Mouse (Mus musculus): ENCODE results near the gene Ncoa1. TPM values are rescaled to one million over a fixed set of nuclear protein-coding genes. Genes with fewer than 3 reads are reported as not detected.
"Not testable (repeated sequence)": the region's sequence is repeated elsewhere in the genome, so short reads cannot be mapped to it uniquely, and the experiment has no call there.

Gene Ncoa1
- polyA plus RNA-seq, 1 experiment from 2014 or later: 14.6 TPM

DNA sequence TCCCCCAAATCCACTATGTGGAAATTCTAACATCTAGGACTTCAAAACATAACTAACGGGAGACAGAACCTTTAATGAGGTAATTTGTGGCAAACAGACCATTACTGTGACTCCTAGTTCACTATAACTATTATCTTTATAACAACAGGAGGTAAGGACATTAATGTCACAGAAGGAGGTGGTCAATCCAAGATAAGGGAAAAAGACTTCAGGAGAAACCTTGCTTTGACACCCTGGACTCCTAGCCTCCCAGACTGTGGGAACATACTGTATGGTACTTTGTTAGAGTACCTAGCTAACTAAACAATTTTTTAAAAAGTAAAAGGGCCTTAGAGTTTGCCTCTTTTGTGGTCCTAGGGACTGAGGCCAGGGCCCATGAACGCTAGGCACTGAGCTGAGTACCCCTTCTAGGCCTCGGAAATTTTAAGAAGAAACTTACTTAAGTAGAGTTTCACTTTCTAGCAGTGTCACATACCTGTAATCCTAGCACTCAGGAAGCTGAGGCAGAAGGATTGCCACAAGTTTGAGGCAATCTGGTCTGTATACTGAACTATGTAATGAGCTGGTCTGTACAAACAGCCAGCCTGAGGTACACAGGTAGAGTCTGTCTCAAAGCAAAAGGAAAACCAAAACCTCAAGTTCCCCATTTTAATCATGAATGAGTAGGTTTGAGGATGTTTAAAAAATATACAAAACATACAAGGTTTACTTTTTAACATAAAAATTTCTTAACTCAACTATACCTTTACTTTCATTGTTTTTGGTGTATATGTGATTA is 197.8 kb downstream of the Ncoa1 start:
- Histone ChIP-seq H3K27me3 (no peaks in the 10 kb centered on the region), H3K4me2 (no peak overlapping the region), H3K36me3 (peaks cover 30% of the 10 kb centered on the region), H3K9ac (no peak overlapping the region), H3K9me3 (no peaks in the 10 kb centered on the region), H3K4me1 (replicated peaks) (no peaks in the 10 kb centered on the region), H3K4me3 (no peak overlapping the region), H3K27ac (replicated peaks) (no peak overlapping the region)
- 91% methylated on average over 3 of the region's 3 CpGs for WGBS
- no peak for ATAC-seq (ENCODE audit: low read depth)

GRCm38 (mm10) chr12:4271078-4271477 is 205.9 kb downstream of the Ncoa1 start:
- no peak for ATAC-seq (ENCODE audit: low read depth)
- no peak overlapping the region for H3K4me3 ChIP-seq
- no peaks in the 10 kb centered on the region for H3K27me3 ChIP-seq
- no peak overlapping the region for H3K9ac ChIP-seq
- H3K36me3 ChIP-seq: peaks cover 81% of the 10 kb centered on the region
- H3K9me3 ChIP-seq: 0 out of 2 replicates have a peak, but pooled peaks cover 3% of the 10 kb centered on the region
- H3K4me2 ChIP-seq: no peak overlapping the region
- H3K27ac ChIP-seq (replicated peaks): no peak overlapping the region
- H3K4me1 ChIP-seq (replicated peaks): no peaks in the 10 kb centered on the region
- 91% methylated on average over 6 of the region's 6 CpGs for WGBS

DNA sequence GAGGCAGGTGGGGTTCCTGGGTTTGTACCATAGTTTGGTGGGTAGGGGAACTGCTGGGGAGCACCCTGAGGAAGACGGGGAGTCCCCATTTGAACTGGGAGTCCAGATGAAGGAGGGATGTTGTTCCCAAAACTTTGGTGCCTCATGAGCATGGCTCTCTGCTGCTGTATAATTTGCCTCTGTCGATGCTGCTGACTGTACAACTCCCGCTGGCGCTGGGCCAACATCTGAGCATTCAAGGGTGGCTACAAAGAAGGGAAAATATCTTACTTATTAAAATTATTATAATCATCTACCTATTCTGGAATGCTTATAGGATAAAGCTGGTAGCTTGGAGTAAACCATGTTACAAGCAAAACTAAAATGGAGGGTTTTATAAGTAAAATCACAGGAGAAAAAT is 209.2 kb downstream of the Ncoa1 start:
- Histone ChIP-seq H3K4me2 (no peak overlapping the region), H3K4me3 (no peak overlapping the region), H3K27ac (replicated peaks) (no peak overlapping the region), H3K9me3 (0 out of 2 replicates have a peak, but pooled peaks cover 3% of the 10 kb centered on the region), H3K36me3 (peaks cover 70% of the 10 kb centered on the region), H3K27me3 (no peaks in the 10 kb centered on the region), H3K9ac (no peak overlapping the region), H3K4me1 (replicated peaks) (no peaks in the 10 kb centered on the region)
- ATAC-seq (ENCODE audit: low read depth): no peak
- 96% methylated on average over 4 of the region's 4 CpGs for WGBS

GRCm38 (mm10) chr12:4252742-4253655 is 224.0 kb downstream of the Ncoa1 start:
- Histone ChIP-seq H3K9ac (no peak overlapping the region), H3K27ac (replicated peaks) (no peak overlapping the region), H3K27me3 (no peaks in the 10 kb centered on the region), H3K36me3 (peaks cover 73% of the 10 kb centered on the region), H3K9me3 (no peaks in the 10 kb centered on the region), H3K4me3 (no peak overlapping the region), H3K4me1 (replicated peaks) (no peaks in the 10 kb centered on the region), H3K4me2 (no peak overlapping the region)
- 93% methylated on average over 16 of the region's 16 CpGs for WGBS
- ATAC-seq (ENCODE audit: low read depth): no peak

DNA sequence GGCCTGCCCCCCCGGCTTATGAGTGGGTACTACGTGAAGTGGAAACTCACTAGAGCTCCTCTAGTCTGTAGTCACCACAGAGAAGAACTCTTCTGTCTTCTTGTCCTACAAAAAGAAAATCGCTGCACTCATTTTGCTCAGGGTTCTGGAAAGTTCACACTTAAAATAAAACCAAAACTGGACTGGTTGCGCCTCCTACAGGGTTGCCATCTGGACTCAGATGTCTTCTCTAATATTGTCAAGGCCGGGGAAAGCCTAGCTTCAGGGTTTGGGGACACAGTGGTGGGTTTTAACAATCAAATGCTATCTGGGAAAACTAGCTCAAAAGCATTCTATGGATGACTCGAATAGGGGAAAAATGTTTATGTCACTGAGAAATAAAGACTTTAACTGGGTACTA is 227.2 kb downstream of the Ncoa1 start:
- Histone ChIP-seq H3K9ac (no peak overlapping the region), H3K27ac (replicated peaks) (no peak overlapping the region), H3K4me2 (no peak overlapping the region), H3K9me3 (no peaks in the 10 kb centered on the region), H3K36me3 (peaks cover 49% of the 10 kb centered on the region), H3K27me3 (no peaks in the 10 kb centered on the region), H3K4me1 (replicated peaks) (no peaks in the 10 kb centered on the region), H3K4me3 (no peak overlapping the region)
- 94% methylated on average over 6 of the region's 6 CpGs for WGBS
- no peak for ATAC-seq (ENCODE audit: low read depth)

- Histone ChIP-seq H3K27me3 (no peaks in the 10 kb centered on the region), H3K36me3 (peaks cover 19% of the 10 kb centered on the region), H3K4me1 (replicated peaks) (no peaks in the 10 kb centered on the region), H3K4me2 (no peak overlapping the region), H3K9me3 (no peaks in the 10 kb centered on the region), H3K4me3 (no peak overlapping the region), H3K9ac (no peak overlapping the region), H3K27ac (replicated peaks) (no peak overlapping the region)
- 88% methylated on average over 10 of the region's 10 CpGs for WGBS
- no peak for ATAC-seq (ENCODE audit: low read depth)
Observed at GRCm38 (mm10) chr12:4245742-4246141, 231.2 kb downstream of the Ncoa1 start.

- Histone ChIP-seq H3K4me1 (replicated peaks) (no peaks in the 10 kb centered on the region), H3K9me3 (no peaks in the 10 kb centered on the region), H3K4me2 (no peak overlapping the region), H3K36me3 (peaks cover 10% of the 10 kb centered on the region), H3K27me3 (no peaks in the 10 kb centered on the region), H3K9ac (no peak overlapping the region), H3K4me3 (no peak overlapping the region), H3K27ac (replicated peaks) (no peak overlapping the region)
- no peak for ATAC-seq (ENCODE audit: low read depth)
- 77% methylated on average over 2 of the region's 2 CpGs for WGBS
Observed at GRCm38 (mm10) chr12:4243805-4244204, 233.2 kb downstream of the Ncoa1 start.

GRCm38 (mm10) chr12:4240281-4240680 is 236.7 kb downstream of the Ncoa1 start:
- not testable (repeated sequence) for H3K4me1 ChIP-seq (replicated peaks); ATAC-seq (ENCODE audit: low read depth); H3K27me3 ChIP-seq; H3K4me3 ChIP-seq; H3K27ac ChIP-seq (replicated peaks); H3K9ac ChIP-seq; H3K9me3 ChIP-seq; H3K4me2 ChIP-seq
- peaks cover 13% of the 10 kb centered on the region for H3K36me3 ChIP-seq
- 86% methylated on average over 8 of the region's 8 CpGs for WGBS

- Histone ChIP-seq H3K27ac (replicated peaks) (no peak overlapping the region), H3K27me3 (no peaks in the 10 kb centered on the region), H3K9me3 (no peaks in the 10 kb centered on the region), H3K36me3 (peaks cover 13% of the 10 kb centered on the region), H3K4me2 (no peak overlapping the region), H3K9ac (no peak overlapping the region), H3K4me1 (replicated peaks) (peaks cover 15% of the 10 kb centered on the region), H3K4me3 (no peak overlapping the region)
- WGBS: 94% methylated on average over 15 of the region's 15 CpGs
- ATAC-seq (ENCODE audit: low read depth): no peak
Observed at GRCm38 (mm10) chr12:4237481-4237880, 239.5 kb downstream of the Ncoa1 start.

- WGBS: under 1% methylated on average over 50 of the region's 50 CpGs
- peak within 1 kb of the TSS; percentile 76 for H3K9ac ChIP-seq
- H3K27ac ChIP-seq (replicated peaks): peak within 1 kb of the TSS; percentile 96
- H3K4me2 ChIP-seq: peak within 1 kb of the TSS; percentile 77
- H3K36me3 ChIP-seq: peaks cover 27% of the 10 kb centered on the region
- H3K4me1 ChIP-seq (replicated peaks): peaks cover 19% of the 10 kb centered on the region
- H3K27me3 ChIP-seq: no peaks in the 10 kb centered on the region
- no peaks in the 10 kb centered on the region for H3K9me3 ChIP-seq
- peak; percentile 99 for ATAC-seq (ENCODE audit: low read depth)
- H3K4me3 ChIP-seq: peak within 1 kb of the TSS; percentile 63
Observed at GRCm38 (mm10) chr12:4233572-4234508, 243.1 kb downstream of the Ncoa1 start, which contains the start of the genes Ptrhd1 and Cenpo. TSS of gene Ptrhd1 (plus strand) at chr12:4234027. TSS of gene Cenpo (minus strand) at chr12:4234294.

- H3K27me3 ChIP-seq: no peaks in the 10 kb centered on the region
- H3K9me3 ChIP-seq: no peaks in the 10 kb centered on the region
- WGBS: 51% methylated on average over 4 of the region's 4 CpGs
- H3K4me3 ChIP-seq: peak overlapping the region; percentile 63
- H3K4me1 ChIP-seq (replicated peaks): peaks cover 19% of the 10 kb centered on the region
- no peak overlapping the region for H3K27ac ChIP-seq (replicated peaks)
- H3K36me3 ChIP-seq: peaks cover 27% of the 10 kb centered on the region
- peak overlapping the region; percentile 77 for H3K4me2 ChIP-seq
- peak overlapping the region; percentile 76; the same call in 1 of the 2 replicates for H3K9ac ChIP-seq
- ATAC-seq (ENCODE audit: low read depth): no peak
Observed at GRCm38 (mm10) chr12:4232777-4233176, 244.2 kb downstream of the Ncoa1 start.

Measured in neural tube, embryonic 13.5 days (tissue).